Mouse (Mus musculus) liver, embryonic 14.5 days (tissue): ENCODE results near the gene Ptpn21. TPM values are rescaled to one million over a fixed set of nuclear protein-coding genes. Genes with fewer than 3 reads are reported as not detected.

Source experiments
- ATAC-seq: fragments of 200-750 bp; cut with Nextera tagmentation; 2 replicates; pipeline ENCODE4 v1.8.0; 2017; ENCODE audit warnings: moderate number of reproducible peaks, mild to moderate bottlenecking, moderate library complexity; ENCODE audit not compliant: insufficient read depth
- DNase-seq, 3 experiments: peaks; one replicate each; pipeline ENCODE4 v3.0.0-alpha.2; 2012 to 2013; ENCODE audit warnings: low read depth in 3 of 3, low spot score in 3 of 3
- H3K27ac ChIP-seq: fragments of 300-500 bp; sonication (generic); 2 replicates; pipeline ENCODE4 v1.5.1; 2014; ENCODE audit warnings: moderate library complexity, mild to moderate bottlenecking, control low read depth, inconsistent platforms
- H3K27me3 ChIP-seq: fragments of 300-500 bp; sonication (generic); 2 replicates; pipeline ENCODE4 v1.6.1; 2014; ENCODE audit warnings: mild to moderate bottlenecking, low read length, moderate library complexity; ENCODE audit not compliant: control insufficient read depth, insufficient read depth
- H3K36me3 ChIP-seq: fragments of 300-500 bp; sonication (generic); replicated peaks from 2 replicates; pipeline ENCODE4 v1.6.1; 2014; ENCODE audit warnings: low read depth; ENCODE audit not compliant: control insufficient read depth, insufficient read depth
- H3K4me1 ChIP-seq, 2 experiments: fragments of 200-500 bp in 1 of 2; fragments of 300-500 bp in 1 of 2; sonication (generic) in 1 of 2; replicated peaks; 2 replicates each; pipeline ENCODE4 v1.6.1; 2012 to 2014; ENCODE audit warnings: antibody characterized with exemption in 1 of 2, inconsistent platforms in 1 of 2, low read length in 1 of 2; ENCODE audit not compliant: control insufficient read depth in 2 of 2, insufficient read depth in 2 of 2
- H3K4me2 ChIP-seq: fragments of 300-500 bp; sonication (generic); 2 replicates; pipeline ENCODE4 v1.6.1; 2014; ENCODE audit warnings: low read depth, mild to moderate bottlenecking, control low read depth, moderate library complexity
- H3K4me3 ChIP-seq, 2 experiments: fragments of 200-500 bp in 1 of 2; fragments of 300-500 bp in 1 of 2; sonication (generic) in 1 of 2; 2 replicates each; pipeline ENCODE4 v1.5.1; 2012 to 2014; ENCODE audit warnings: low read depth in 2 of 2, low read length in 2 of 2, mild to moderate bottlenecking in 2 of 2, control low read depth in 1 of 2, inconsistent platforms in 1 of 2, moderate library complexity in 1 of 2; ENCODE audit not compliant: insufficient read depth in 1 of 2
- H3K9ac ChIP-seq: fragments of 300-500 bp; sonication (generic); replicated peaks from 2 replicates; pipeline ENCODE4 v1.6.1; 2014; ENCODE audit warnings: mild to moderate bottlenecking, control low read depth, moderate library complexity
- H3K9me3 ChIP-seq: fragments of 300-500 bp; sonication (generic); 2 replicates; pipeline ENCODE4 v1.6.1; 2016; ENCODE audit warnings: low read length, mixed read lengths; ENCODE audit not compliant: control insufficient read depth
- CTCF ChIP-seq: IDR thresholded peaks from 2 replicates; pipeline ENCODE4 v1.5.1; 2016; ENCODE audit warnings: antibody characterized with exemption, low read depth, control low read depth
- EP300 ChIP-seq: IDR thresholded peaks from 2 replicates; pipeline ENCODE4 v1.6.1; 2016; ENCODE audit warnings: antibody characterized with exemption, low read depth
- WGBS: fragments of 180-500 bp; shearing (Covaris S2); extraction: QIAGEN DNeasy Blood & Tissue Kit; methylation state at CpG from one replicate; pipeline ENCODE4 v1.1.7; 2014; ENCODE audit not compliant: insufficient replicate concordance; 5-methylcytosine and 5-hydroxymethylcytosine counted together
- polyA plus RNA-seq, 2 experiments: library from polyadenylated mRNA; depleted of rRNA in 1 of 2; stranded (reverse) in 1 of 2; unstranded in 1 of 2; fragments of >200 nt; fragmentation: Nextera tagmentation in 1 of 2; extraction: Ambion mirVana in 1 of 2; gene quantifications; 2 replicates each; pipeline versions ENCODE4 v1.2.1 to v1.2.3; 2012 to 2014

Gene Ptpn21
- polyA plus RNA-seq, 2 experiments = 1.9 to 2.3 TPM

DNA sequence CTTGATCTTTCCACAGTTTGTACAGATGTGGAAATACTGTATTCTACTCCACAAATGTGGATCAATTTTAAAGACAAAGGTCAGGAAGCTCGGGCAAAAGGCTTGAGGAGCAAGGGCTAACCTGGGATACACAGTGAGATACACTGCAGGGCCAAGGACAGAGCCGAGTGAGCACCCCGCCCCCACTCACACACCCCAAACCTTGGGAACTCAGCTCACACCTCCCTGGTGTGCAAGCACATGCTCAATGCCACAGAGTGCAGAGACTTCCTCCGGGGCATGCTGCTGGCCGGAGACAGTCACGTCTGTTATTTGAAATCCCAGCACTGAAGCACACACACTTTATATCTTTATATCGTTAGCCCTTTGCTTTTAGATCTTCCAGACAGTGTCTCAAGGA lies 11.1 kb downstream of the Ptpn21 start:
- no peak for DNase-seq
- no peak overlapping the region for H3K9ac ChIP-seq

DNA sequence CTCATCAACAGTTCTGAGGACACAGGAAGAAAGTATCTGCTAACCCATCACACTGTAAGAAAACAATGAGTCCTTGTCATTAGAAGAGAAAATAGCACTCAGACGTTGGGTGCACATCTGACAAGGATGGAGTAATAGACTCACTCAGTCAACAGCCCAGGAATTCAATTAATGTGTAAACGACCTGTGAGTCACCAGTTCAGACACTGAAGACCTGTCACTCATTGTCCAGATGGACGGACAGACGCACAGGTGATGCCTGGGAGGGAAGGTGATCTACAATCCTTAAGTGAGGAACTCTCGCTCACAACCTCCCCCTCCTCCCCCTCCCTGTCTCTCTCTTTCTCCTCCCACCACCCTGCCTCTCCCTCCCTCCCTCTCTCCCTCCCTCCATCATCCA lies 12.2 kb downstream of the Ptpn21 start:
- no peak for ATAC-seq

More for the DNA sequence above, 11.1 kb downstream of the Ptpn21 start:
- ATAC-seq = no peak
- no peak for TF ChIP-seq EP300
- no peak for TF ChIP-seq CTCF
- 61% methylated on average over 7 of the region's 7 CpGs for WGBS
- H3K27ac ChIP-seq = no peak overlapping the region
- H3K4me2 ChIP-seq = no peak overlapping the region
- H3K4me1 ChIP-seq = peaks cover 0 to 4% of the 10 kb centered on the region in 2 experiments; a peak in 1 of 4 replicates
- no peaks in the 10 kb centered on the region for H3K36me3 ChIP-seq
- H3K27me3 ChIP-seq = no peaks in the 10 kb centered on the region
- no peaks in the 10 kb centered on the region for H3K9me3 ChIP-seq
- no peak overlapping the region for H3K4me3 ChIP-seq

DNA sequence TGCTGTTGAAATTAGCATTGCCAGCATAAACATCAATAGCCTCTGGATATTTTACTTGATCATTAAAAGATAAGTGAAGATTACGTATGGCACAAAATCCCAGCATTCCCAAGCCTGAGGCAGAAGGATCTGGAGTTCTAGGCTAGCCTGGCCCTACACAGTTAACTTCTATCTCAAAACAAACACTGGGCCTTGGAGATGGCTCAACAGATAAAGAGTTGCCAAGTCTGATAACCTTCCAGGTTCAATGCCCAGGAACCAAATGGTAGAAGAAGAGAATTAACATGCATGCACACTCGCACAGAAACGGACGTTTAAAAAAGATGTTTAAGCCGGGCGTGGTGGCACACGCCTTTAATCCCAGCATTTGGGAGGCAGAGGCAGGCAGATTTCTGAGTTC lies 13.0 kb downstream of the Ptpn21 start:
- H3K9ac ChIP-seq = no peak overlapping the region
- WGBS = 82% methylated on average over 7 of the region's 7 CpGs
- peaks cover 0 to 4% of the 10 kb centered on the region in 2 experiments; a peak in 1 of 4 replicates for H3K4me1 ChIP-seq
- ATAC-seq (no peak), DNase-seq (no peak)
- H3K27me3 ChIP-seq = no peaks in the 10 kb centered on the region
- TF ChIP-seq EP300 (no peak), CTCF (no peak)
- H3K4me2 ChIP-seq = no peak overlapping the region
- H3K27ac ChIP-seq = no peak overlapping the region
- H3K9me3 ChIP-seq = no peaks in the 10 kb centered on the region
- no peak overlapping the region for H3K4me3 ChIP-seq
- no peaks in the 10 kb centered on the region for H3K36me3 ChIP-seq

More for the DNA sequence above, 12.2 kb downstream of the Ptpn21 start:
- Histone ChIP-seq H3K27ac (no peak overlapping the region), H3K4me2 (no peak overlapping the region), H3K9ac (no peak overlapping the region), H3K4me1 (peaks cover 0 to 4% of the 10 kb centered on the region in 2 experiments; a peak in 1 of 4 replicates), H3K27me3 (no peaks in the 10 kb centered on the region), H3K4me3 (no peak overlapping the region), H3K9me3 (no peaks in the 10 kb centered on the region), H3K36me3 (no peaks in the 10 kb centered on the region)
- WGBS = 46% methylated on average over 5 of the region's 5 CpGs
- TF ChIP-seq EP300 (no peak), CTCF (no peak)
- no peak for DNase-seq

DNA sequence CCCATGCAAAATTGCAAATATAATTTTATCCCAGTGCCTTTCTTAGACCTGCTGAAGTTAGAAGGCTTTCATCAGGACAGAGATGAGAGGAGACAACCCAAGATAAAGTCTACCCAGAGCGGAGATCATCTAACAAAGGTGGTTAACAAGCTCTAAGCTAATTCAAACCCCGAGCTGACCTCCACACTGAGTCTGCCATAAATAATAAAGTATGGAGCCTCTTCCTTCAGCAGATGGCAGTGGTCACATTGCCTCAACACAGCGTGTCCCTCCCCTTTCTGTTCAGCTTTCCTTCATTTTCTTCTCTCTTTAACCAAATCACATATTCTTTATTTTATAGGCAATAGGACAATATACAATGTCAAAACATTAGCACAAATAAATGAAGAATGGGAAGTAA lies 16.2 kb downstream of the Ptpn21 start:
- 59% methylated on average over 3 of the region's 3 CpGs for WGBS
- TF ChIP-seq EP300 (no peak), CTCF (no peak)
- ATAC-seq (no peak), DNase-seq (no peak)
- H3K4me2 ChIP-seq = no peak overlapping the region
- H3K27me3 ChIP-seq = no peaks in the 10 kb centered on the region
- no peaks in the 10 kb centered on the region for H3K9me3 ChIP-seq
- no peaks in the 10 kb centered on the region for H3K36me3 ChIP-seq
- no peak overlapping the region for H3K4me3 ChIP-seq
- no peak overlapping the region for H3K9ac ChIP-seq
- H3K4me1 ChIP-seq = peaks cover 0 to 4% of the 10 kb centered on the region in 2 experiments; a peak in 1 of 4 replicates
- H3K27ac ChIP-seq = no peak overlapping the region

DNA sequence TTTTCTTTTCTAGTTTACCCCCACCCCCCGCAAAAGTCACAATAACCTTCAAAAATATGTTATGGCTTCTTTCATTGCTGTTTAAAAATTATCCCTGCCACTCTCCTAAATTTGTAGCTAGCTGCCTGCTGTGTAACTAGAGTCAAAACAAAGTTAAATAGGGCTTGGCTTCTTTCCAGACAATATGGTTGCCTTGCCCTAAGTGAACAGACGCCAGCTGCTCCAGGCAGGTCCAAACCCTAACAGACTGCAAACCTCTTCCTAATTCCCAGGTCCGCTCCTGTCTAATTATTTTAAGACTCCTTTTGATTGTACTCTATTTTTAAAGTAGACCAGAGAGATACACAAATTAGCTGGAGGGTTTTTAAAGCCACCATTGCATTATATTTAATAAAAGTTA lies 16.6 kb downstream of the Ptpn21 start:
- no peak overlapping the region for H3K4me2 ChIP-seq
- ATAC-seq (no peak), DNase-seq (no peak)
- no peaks in the 10 kb centered on the region for H3K9me3 ChIP-seq
- no peak overlapping the region for H3K4me3 ChIP-seq
- whole genome bisulfite sequencing = 63% methylated on average over 3 of the region's 3 CpGs
- H3K9ac ChIP-seq = no peak overlapping the region
- H3K4me1 ChIP-seq = peaks cover 0 to 4% of the 10 kb centered on the region in 2 experiments; a peak in 1 of 4 replicates
- no peak overlapping the region for H3K27ac ChIP-seq
- no peaks in the 10 kb centered on the region for H3K27me3 ChIP-seq
- no peaks in the 10 kb centered on the region for H3K36me3 ChIP-seq
- TF ChIP-seq EP300 (no peak), CTCF (no peak)

DNA sequence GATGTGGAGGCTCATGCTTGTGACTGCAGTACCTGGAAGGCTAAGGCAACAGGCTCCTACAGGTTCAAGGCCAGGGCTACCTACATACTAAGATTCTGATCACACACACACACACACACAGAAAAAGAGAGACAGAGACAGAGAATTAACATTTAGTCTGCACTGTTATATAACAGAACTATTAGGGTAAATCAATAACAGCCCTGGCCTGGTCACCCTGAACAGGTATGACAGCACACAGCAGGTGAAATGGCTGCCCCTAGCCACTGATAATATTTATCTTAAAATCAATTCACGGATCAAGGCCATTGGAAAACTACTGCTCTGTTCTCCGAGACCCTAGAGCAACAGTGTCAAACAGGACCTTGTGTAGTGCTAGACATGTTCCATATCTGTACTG lies 21.1 kb downstream of the Ptpn21 start:
- 39% methylated on average over 2 of the region's 2 CpGs for WGBS
- H3K4me1 ChIP-seq = peaks cover 0 to 5% of the 10 kb centered on the region in 2 experiments; a peak in 1 of 4 replicates
- H3K9me3 ChIP-seq = no peaks in the 10 kb centered on the region
- no peak overlapping the region for H3K4me3 ChIP-seq
- DNase-seq (no peak), ATAC-seq (no peak)
- H3K9ac ChIP-seq = no peak overlapping the region
- H3K27ac ChIP-seq = no peak overlapping the region
- H3K36me3 ChIP-seq = no peaks in the 10 kb centered on the region
- no peak overlapping the region for H3K4me2 ChIP-seq
- no peaks in the 10 kb centered on the region for H3K27me3 ChIP-seq
- no peak for TF ChIP-seq EP300
- TF ChIP-seq CTCF = no peak
